Mouse (Mus musculus): ENCODE results near the gene Gnb1. TPM values are rescaled to one million over a fixed set of nuclear protein-coding genes. Genes with fewer than 3 reads are reported as not detected.
A peak's percentile ranks its signal among the peaks of the same experiment; 100 is the strongest.
"Not testable (repeated sequence)": the region's sequence is repeated elsewhere in the genome, so short reads cannot be mapped to it uniquely, and the experiment has no call there.

The Gnb1 gene
- polyA plus RNA-seq, 1 experiment from 2014 or later, result 1,252 TPM

- ATAC-seq, result no peak
- WGBS, result 19% methylated on average over 20 of the region's 20 CpGs
- H3K36me3 ChIP-seq (ENCODE audit: control insufficient read depth, insufficient read depth, low read length), result peaks cover 9% of the 10 kb centered on the region
- peak overlapping the region; percentile 88 for H3K4me2 ChIP-seq (ENCODE audit: low read length)
- no peaks in the 10 kb centered on the region for H3K9me3 ChIP-seq (replicated peaks; ENCODE audit: control insufficient read depth, low read length, poor library complexity, severe bottlenecking)
- peak overlapping the region; percentile 90 for H3K27ac ChIP-seq (ENCODE audit: low read length)
- H3K9ac ChIP-seq (ENCODE audit: low read depth, low read length), result peak overlapping the region; percentile 86
- peaks cover 14% of the 10 kb centered on the region for H3K4me1 ChIP-seq (ENCODE audit: control insufficient read depth, insufficient read depth, low read length)
- no peaks in the 10 kb centered on the region for H3K27me3 ChIP-seq (ENCODE audit: control insufficient read depth, insufficient read depth, low read depth, low read length)
- H3K4me3 ChIP-seq (ENCODE audit: low read depth, low read length), result peak overlapping the region; percentile 85
Observed at GRCm38 (mm10) chr4:155564315-155565069, 73.3 kb downstream of the Gnb1 start.

GRCm38 (mm10) chr4:155566555-155566954 lies 75.4 kb downstream of the Gnb1 start:
- Histone ChIP-seq H3K27ac (ENCODE audit: low read length) (no peak overlapping the region), H3K27me3 (ENCODE audit: control insufficient read depth, insufficient read depth, low read depth, low read length) (no peaks in the 10 kb centered on the region), H3K9ac (ENCODE audit: low read depth, low read length) (no peak overlapping the region), H3K4me2 (ENCODE audit: low read length) (no peak overlapping the region), H3K36me3 (ENCODE audit: control insufficient read depth, insufficient read depth, low read length) (no peaks in the 10 kb centered on the region), H3K9me3 (replicated peaks; ENCODE audit: control insufficient read depth, low read length, poor library complexity, severe bottlenecking) (no peaks in the 10 kb centered on the region), H3K4me3 (ENCODE audit: low read depth, low read length) (no peak overlapping the region), H3K4me1 (ENCODE audit: control insufficient read depth, insufficient read depth, low read length) (peaks cover 14% of the 10 kb centered on the region)
- ATAC-seq, result no peak
- 85% methylated on average over 8 of the region's 8 CpGs for WGBS

- Histone ChIP-seq H3K27ac (ENCODE audit: low read length) (no peak overlapping the region), H3K4me1 (ENCODE audit: control insufficient read depth, insufficient read depth, low read length) (peaks cover 14% of the 10 kb centered on the region), H3K9ac (ENCODE audit: low read depth, low read length) (no peak overlapping the region), H3K9me3 (replicated peaks; ENCODE audit: control insufficient read depth, low read length, poor library complexity, severe bottlenecking) (no peaks in the 10 kb centered on the region), H3K36me3 (ENCODE audit: control insufficient read depth, insufficient read depth, low read length) (no peaks in the 10 kb centered on the region), H3K4me2 (ENCODE audit: low read length) (no peak overlapping the region), H3K27me3 (ENCODE audit: control insufficient read depth, insufficient read depth, low read depth, low read length) (no peaks in the 10 kb centered on the region), H3K4me3 (ENCODE audit: low read depth, low read length) (no peak overlapping the region)
- ATAC-seq, result no peak
- WGBS, result 46% methylated on average over 2 of the region's 2 CpGs
Observed at GRCm38 (mm10) chr4:155568170-155568569, 77.0 kb downstream of the Gnb1 start.

DNA sequence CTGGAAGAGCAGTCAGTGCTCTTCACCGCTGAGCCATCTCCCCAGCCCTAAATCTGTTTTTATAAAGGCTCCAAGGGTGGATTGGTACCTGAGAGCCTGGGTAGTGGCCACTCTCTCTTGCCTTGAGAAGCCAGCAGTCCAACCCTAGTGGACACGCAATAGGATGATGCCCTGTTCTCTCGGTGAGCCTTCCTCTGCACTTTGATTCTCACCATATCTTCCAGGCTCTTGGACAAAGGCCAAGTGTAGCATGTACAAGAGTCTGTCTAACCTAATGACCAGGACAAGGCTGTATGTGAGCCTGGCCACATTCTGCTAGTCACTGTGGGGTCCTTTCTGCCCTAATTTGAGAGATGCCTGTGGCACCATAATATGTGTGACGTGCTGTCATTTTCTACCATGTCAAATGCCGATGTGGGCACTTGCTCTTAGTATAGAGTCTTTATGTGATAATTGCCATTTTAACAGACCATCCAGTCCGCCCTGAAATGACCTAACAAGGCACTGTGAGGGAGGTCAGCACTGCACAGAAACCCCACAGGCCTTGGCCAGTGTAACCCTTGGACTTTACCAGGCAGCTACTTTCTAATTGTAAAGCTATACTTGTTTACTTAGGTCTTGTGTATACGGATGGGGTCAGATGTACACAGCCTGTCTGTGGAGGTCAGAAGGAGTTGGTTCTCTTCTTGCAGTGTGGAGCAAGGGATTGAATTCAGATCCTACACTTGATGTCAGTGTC lies 77.6 kb downstream of the Gnb1 start:
- H3K36me3 ChIP-seq (ENCODE audit: control insufficient read depth, insufficient read depth, low read length), result no peaks in the 10 kb centered on the region
- peaks cover 14% of the 10 kb centered on the region for H3K4me1 ChIP-seq (ENCODE audit: control insufficient read depth, insufficient read depth, low read length)
- 92% methylated on average over 7 of the region's 7 CpGs for WGBS
- no peak overlapping the region for H3K4me3 ChIP-seq (ENCODE audit: low read depth, low read length)
- no peaks in the 10 kb centered on the region for H3K9me3 ChIP-seq (replicated peaks; ENCODE audit: control insufficient read depth, low read length, poor library complexity, severe bottlenecking)
- no peak overlapping the region for H3K27ac ChIP-seq (ENCODE audit: low read length)
- H3K27me3 ChIP-seq (ENCODE audit: control insufficient read depth, insufficient read depth, low read depth, low read length), result no peaks in the 10 kb centered on the region
- H3K4me2 ChIP-seq (ENCODE audit: low read length), result no peak overlapping the region
- no peak for ATAC-seq
- no peak overlapping the region for H3K9ac ChIP-seq (ENCODE audit: low read depth, low read length)

- no peak for ATAC-seq
- no peak overlapping the region for H3K4me3 ChIP-seq (ENCODE audit: low read depth, low read length)
- no peak overlapping the region for H3K9ac ChIP-seq (ENCODE audit: low read depth, low read length)
- WGBS, result 95% methylated on average over 6 of the region's 6 CpGs
- H3K9me3 ChIP-seq (replicated peaks; ENCODE audit: control insufficient read depth, low read length, poor library complexity, severe bottlenecking), result no peaks in the 10 kb centered on the region
- H3K27ac ChIP-seq (ENCODE audit: low read length), result no peak overlapping the region
- no peak overlapping the region for H3K4me2 ChIP-seq (ENCODE audit: low read length)
- no peaks in the 10 kb centered on the region for H3K36me3 ChIP-seq (ENCODE audit: control insufficient read depth, insufficient read depth, low read length)
- peaks cover 8% of the 10 kb centered on the region for H3K4me1 ChIP-seq (ENCODE audit: control insufficient read depth, insufficient read depth, low read length)
- no peaks in the 10 kb centered on the region for H3K27me3 ChIP-seq (ENCODE audit: control insufficient read depth, insufficient read depth, low read depth, low read length)
Observed at GRCm38 (mm10) chr4:155569818-155570217, 78.7 kb downstream of the Gnb1 start.

DNA sequence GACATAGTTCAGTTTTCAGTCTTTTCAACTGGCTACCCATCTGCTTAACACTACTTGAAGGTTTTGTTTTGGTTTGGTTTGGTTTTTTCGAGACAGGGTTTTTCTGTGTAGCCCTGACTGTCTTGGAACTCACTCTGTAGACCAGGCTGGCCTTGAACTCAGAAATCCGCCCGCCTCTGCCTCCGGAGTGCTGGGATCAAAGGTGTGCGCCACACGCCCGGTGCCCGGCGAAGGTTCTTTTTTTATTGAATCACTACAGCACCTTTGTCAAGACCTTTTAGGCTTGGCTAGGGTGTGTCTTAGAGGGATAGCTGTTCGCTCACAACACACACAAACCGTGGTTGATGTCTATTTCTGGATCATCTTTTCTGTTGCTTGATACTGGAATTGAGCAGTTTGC lies 79.2 kb downstream of the Gnb1 start:
- H3K9me3 ChIP-seq (replicated peaks; ENCODE audit: control insufficient read depth, low read length, poor library complexity, severe bottlenecking); H3K27ac ChIP-seq (ENCODE audit: low read length); H3K9ac ChIP-seq (ENCODE audit: low read depth, low read length); H3K27me3 ChIP-seq (ENCODE audit: control insufficient read depth, insufficient read depth, low read depth, low read length); H3K4me3 ChIP-seq (ENCODE audit: low read depth, low read length); H3K4me2 ChIP-seq (ENCODE audit: low read length); ATAC-seq; H3K36me3 ChIP-seq (ENCODE audit: control insufficient read depth, insufficient read depth, low read length); H3K4me1 ChIP-seq (ENCODE audit: control insufficient read depth, insufficient read depth, low read length): not testable (repeated sequence)
- WGBS, result 99% methylated on average over 11 of the region's 11 CpGs

GRCm38 (mm10) chr4:155571442-155571841 lies 80.3 kb downstream of the Gnb1 start:
- 76% methylated on average over 2 of the region's 2 CpGs for WGBS
- no peaks in the 10 kb centered on the region for H3K36me3 ChIP-seq (ENCODE audit: control insufficient read depth, insufficient read depth, low read length)
- no peak overlapping the region for H3K27ac ChIP-seq (ENCODE audit: low read length)
- no peak overlapping the region for H3K9ac ChIP-seq (ENCODE audit: low read depth, low read length)
- ATAC-seq, result no peak
- no peaks in the 10 kb centered on the region for H3K4me1 ChIP-seq (ENCODE audit: control insufficient read depth, insufficient read depth, low read length)
- no peak overlapping the region for H3K4me2 ChIP-seq (ENCODE audit: low read length)
- H3K27me3 ChIP-seq (ENCODE audit: control insufficient read depth, insufficient read depth, low read depth, low read length), result no peaks in the 10 kb centered on the region
- H3K9me3 ChIP-seq (replicated peaks; ENCODE audit: control insufficient read depth, low read length, poor library complexity, severe bottlenecking), result no peaks in the 10 kb centered on the region
- H3K4me3 ChIP-seq (ENCODE audit: low read depth, low read length), result no peak overlapping the region

GRCm38 (mm10) chr4:155573155-155573554 lies 82.0 kb downstream of the Gnb1 start:
- Histone ChIP-seq H3K27me3 (ENCODE audit: control insufficient read depth, insufficient read depth, low read depth, low read length) (no peaks in the 10 kb centered on the region), H3K4me1 (ENCODE audit: control insufficient read depth, insufficient read depth, low read length) (no peaks in the 10 kb centered on the region), H3K4me2 (ENCODE audit: low read length) (no peak overlapping the region), H3K9ac (ENCODE audit: low read depth, low read length) (no peak overlapping the region), H3K27ac (ENCODE audit: low read length) (no peak overlapping the region), H3K36me3 (ENCODE audit: control insufficient read depth, insufficient read depth, low read length) (0 out of 2 replicates have a peak, but pooled peaks cover 2% of the 10 kb centered on the region), H3K9me3 (replicated peaks; ENCODE audit: control insufficient read depth, low read length, poor library complexity, severe bottlenecking) (no peaks in the 10 kb centered on the region), H3K4me3 (ENCODE audit: low read depth, low read length) (no peak overlapping the region)
- ATAC-seq, result no peak
- 90% methylated on average over 2 of the region's 2 CpGs for WGBS

DNA sequence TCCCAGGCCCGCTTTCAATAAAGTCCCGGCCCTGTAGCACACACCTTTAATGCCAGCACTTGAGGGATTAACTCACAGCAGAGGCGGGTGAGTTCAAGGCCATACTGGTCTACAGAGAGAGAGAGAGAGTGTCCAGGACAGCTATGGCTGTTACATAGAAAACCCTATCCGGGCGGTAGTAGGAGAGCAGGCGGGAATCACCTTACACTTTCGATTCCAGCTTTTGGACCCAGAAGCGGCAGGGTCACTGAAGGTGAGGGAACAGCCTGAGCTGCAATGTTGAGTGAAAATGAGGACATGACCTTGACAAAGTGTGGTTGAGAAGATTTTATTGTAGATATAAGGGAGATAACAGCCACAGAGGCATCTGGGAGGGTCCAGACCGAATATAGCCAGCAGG lies 82.7 kb downstream of the Gnb1 start:
- Histone ChIP-seq H3K9me3 (replicated peaks; ENCODE audit: control insufficient read depth, low read length, poor library complexity, severe bottlenecking) (no peaks in the 10 kb centered on the region), H3K9ac (ENCODE audit: low read depth, low read length) (no peak overlapping the region), H3K27me3 (ENCODE audit: control insufficient read depth, insufficient read depth, low read depth, low read length) (no peaks in the 10 kb centered on the region), H3K4me1 (ENCODE audit: control insufficient read depth, insufficient read depth, low read length) (no peaks in the 10 kb centered on the region), H3K36me3 (ENCODE audit: control insufficient read depth, insufficient read depth, low read length) (peaks cover 3% of the 10 kb centered on the region; the same call in 1 of the 2 replicates), H3K4me2 (ENCODE audit: low read length) (no peak overlapping the region), H3K27ac (ENCODE audit: low read length) (no peak overlapping the region), H3K4me3 (ENCODE audit: low read depth, low read length) (no peak overlapping the region)
- WGBS, result 95% methylated on average over 9 of the region's 9 CpGs
- ATAC-seq, result no peak

Measured in midbrain, embryonic 16.5 days (tissue).